Mouse (Mus musculus) limb, embryonic 11.5 days (tissue): ENCODE measurements around the gene Csn2. TPM values are rescaled to one million over a fixed set of nuclear protein-coding genes. Genes with fewer than 3 reads are reported as not detected.

Experiments
- ATAC-seq: fragments of 200-750 bp; cut with Nextera tagmentation; 2 replicates; pipeline ENCODE4 v1.8.0; 2017; ENCODE audit warnings: low read depth; ENCODE audit not compliant: insufficient number of reproducible peaks, low FRiP score, low TSS enrichment
- DNase-seq: peaks from one replicate; pipeline ENCODE4 v3.0.0-alpha.2; 2015; ENCODE audit warnings: low spot score
- H3K27ac ChIP-seq: fragments of 300-500 bp; sonication (generic); replicated peaks from 2 replicates; pipeline ENCODE4 v1.5.1; 2014; ENCODE audit warnings: low read depth, mild to moderate bottlenecking, low read length
- H3K27me3 ChIP-seq: fragments of 300-500 bp; sonication (generic); 2 replicates; pipeline ENCODE4 v1.6.1; 2014; ENCODE audit warnings: mild to moderate bottlenecking, low read length, mixed read lengths; ENCODE audit not compliant: control insufficient read depth, insufficient read depth
- H3K36me3 ChIP-seq: fragments of 300-500 bp; sonication (generic); 2 replicates; pipeline ENCODE4 v1.6.1; 2014; ENCODE audit warnings: mild to moderate bottlenecking, low read length, moderate library complexity, mixed read lengths; ENCODE audit not compliant: control insufficient read depth, insufficient read depth
- H3K4me1 ChIP-seq: fragments of 300-500 bp; sonication (generic); 2 replicates; pipeline ENCODE4 v1.6.1; 2014; ENCODE audit warnings: low read length, mixed read lengths; ENCODE audit not compliant: control insufficient read depth, insufficient read depth
- H3K4me2 ChIP-seq: fragments of 300-500 bp; sonication (generic); 2 replicates; pipeline ENCODE4 v1.6.1; 2014; ENCODE audit warnings: low read depth, mild to moderate bottlenecking, moderate library complexity; ENCODE audit not compliant: severe bottlenecking
- H3K4me3 ChIP-seq: fragments of 300-500 bp; sonication (generic); 2 replicates; pipeline ENCODE4 v1.5.1; 2014; ENCODE audit warnings: low read depth, low read length
- H3K9ac ChIP-seq: fragments of 300-500 bp; sonication (generic); 2 replicates; pipeline ENCODE4 v1.6.1; 2014; ENCODE audit warnings: mild to moderate bottlenecking, low read length
- H3K9me3 ChIP-seq: fragments of 300-500 bp; sonication (generic); 2 replicates; pipeline ENCODE4 v1.6.1; 2016; ENCODE audit warnings: low read length; ENCODE audit not compliant: control insufficient read depth
- WGBS: fragments of 180-500 bp; shearing (Covaris S2); extraction: QIAGEN DNeasy Blood & Tissue Kit; methylation state at CpG from one replicate; pipeline ENCODE4 v1.1.7; 2014; 5-methylcytosine and 5-hydroxymethylcytosine counted together
- polyA plus RNA-seq: library from polyadenylated mRNA; unstranded; fragments of >200 nt; fragmentation: Nextera tagmentation; extraction: Ambion mirVana; gene quantifications from 2 replicates; pipeline ENCODE4 v1.2.1, GENCODE M21; 2014

Gene Csn2
- not detected in 2 replicates for polyA plus RNA-seq

- WGBS, result 81% methylated on average over 3 of the region's 3 CpGs
- Histone ChIP-seq H3K27me3 (no peaks in the 10 kb centered on the region), H3K27ac (no peak within 1 kb of the TSS), H3K4me3 (no peak within 1 kb of the TSS), H3K9ac (no peak within 1 kb of the TSS), H3K4me2 (no peak within 1 kb of the TSS), H3K9me3 (no peaks in the 10 kb centered on the region), H3K4me1 (no peaks in the 10 kb centered on the region), H3K36me3 (no peaks in the 10 kb centered on the region)
- ATAC-seq, result no peak
- DNase-seq, result no peak
Measured at GRCm38 (mm10) chr5:87699530-87699929, at the start of gene Csn2. TSS of gene Csn2 (minus strand) at chr5:87699630.

GRCm38 (mm10) chr5:87734821-87735220, 35.4 kb upstream of the Csn2 start:
- Histone ChIP-seq H3K4me3 (no peak overlapping the region), H3K4me2 (no peak overlapping the region), H3K27ac (no peak overlapping the region), H3K36me3 (no peaks in the 10 kb centered on the region), H3K9ac (no peak overlapping the region), H3K4me1 (no peaks in the 10 kb centered on the region), H3K27me3 (no peaks in the 10 kb centered on the region), H3K9me3 (no peaks in the 10 kb centered on the region)
- no peak for DNase-seq
- no peak for ATAC-seq

GRCm38 (mm10) chr5:87705891-87706290, 6.5 kb upstream of the Csn2 start:
- no peak overlapping the region for H3K4me3 ChIP-seq
- WGBS, result 82% methylated on average over 1 of the region's 1 CpGs
- ATAC-seq, result no peak

DNA sequence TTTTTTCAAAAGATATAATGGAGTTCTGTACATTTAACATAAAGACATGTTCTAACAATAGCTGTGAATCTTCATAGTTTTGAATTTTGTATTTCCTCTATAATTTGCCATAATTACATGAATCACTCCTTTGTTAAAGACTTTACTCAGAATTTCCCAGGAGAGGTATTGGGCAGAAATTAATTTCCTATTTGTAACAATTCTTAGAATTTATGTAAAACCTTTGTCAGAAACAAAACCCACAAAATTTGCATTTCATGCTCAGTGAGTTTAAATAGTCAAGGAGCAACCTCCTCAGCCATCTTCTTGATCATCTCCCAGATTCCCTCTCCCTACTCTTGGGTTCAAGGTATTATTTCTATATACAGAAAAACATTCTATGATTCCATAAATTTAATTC, 33.5 kb downstream of the Csn2 start, which contains the start of gene Csn1s1:
Csn1s1 (plus strand) TSS at position 301 of the 400 bp plus-strand sequence.
- H3K4me3 ChIP-seq, result no peak within 1 kb of the TSS
- no peaks in the 10 kb centered on the region for H3K9me3 ChIP-seq
- H3K4me2 ChIP-seq, result no peak within 1 kb of the TSS
- ATAC-seq (no peak), DNase-seq (no peak)
- H3K27me3 ChIP-seq, result no peaks in the 10 kb centered on the region
- no peaks in the 10 kb centered on the region for H3K4me1 ChIP-seq
- no peak within 1 kb of the TSS for H3K9ac ChIP-seq
- H3K36me3 ChIP-seq, result no peaks in the 10 kb centered on the region
- no peak within 1 kb of the TSS for H3K27ac ChIP-seq

More at GRCm38 (mm10) chr5:87705891-87706290, 6.5 kb upstream of the Csn2 start:
- Histone ChIP-seq H3K36me3 (no peaks in the 10 kb centered on the region), H3K9ac (no peak overlapping the region), H3K4me1 (no peaks in the 10 kb centered on the region), H3K27me3 (no peaks in the 10 kb centered on the region), H3K4me2 (no peak overlapping the region), H3K27ac (no peak overlapping the region), H3K9me3 (no peaks in the 10 kb centered on the region)
- no peak for DNase-seq

DNA sequence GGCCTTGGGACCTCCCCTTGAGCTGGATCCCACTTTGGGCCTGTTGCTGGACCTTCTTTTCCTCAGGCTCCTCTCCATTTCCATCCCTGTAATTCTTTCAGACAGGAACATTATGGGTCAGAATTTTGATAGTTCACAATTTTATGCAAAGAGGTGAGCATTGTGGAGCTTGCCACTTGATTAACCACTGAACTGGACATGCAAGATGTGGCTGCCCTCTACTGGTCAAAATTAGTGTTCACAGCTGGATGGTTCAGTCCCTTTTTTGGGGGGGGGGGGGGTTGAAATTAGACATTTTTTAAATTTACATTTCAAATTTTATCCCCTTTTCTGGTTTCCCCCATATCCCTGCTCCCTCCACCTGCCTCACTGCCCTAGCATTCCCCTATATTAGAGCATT, 56.6 kb downstream of the Csn2 start:
- H3K36me3 ChIP-seq, result no peaks in the 10 kb centered on the region
- H3K9ac ChIP-seq, result no peak overlapping the region
- H3K27me3 ChIP-seq, result no peaks in the 10 kb centered on the region
- H3K4me2 ChIP-seq, result no peak overlapping the region
- ATAC-seq (no peak), DNase-seq (no peak)
- no peaks in the 10 kb centered on the region for H3K9me3 ChIP-seq
- H3K27ac ChIP-seq, result no peak overlapping the region
- no peak overlapping the region for H3K4me3 ChIP-seq
- no peaks in the 10 kb centered on the region for H3K4me1 ChIP-seq

Other genes starting within 250 kb of the Csn2 start
- gene Ugt2a2, start 217.4 kb downstream of the Csn2 start, polyA plus RNA-seq, result not detected in 2 replicates
- gene Gm43638, start 212.8 kb downstream of the Csn2 start, polyA plus RNA-seq, result not detected in 2 replicates
- not detected in 2 replicates for gene Ugt2a1, start 208.8 kb downstream of the Csn2 start, polyA plus RNA-seq
- not detected in 2 replicates for gene Sult1b1, start 161.4 kb downstream of the Csn2 start, polyA plus RNA-seq
- not detected in 2 replicates for gene Sult1d1, start 130.6 kb downstream of the Csn2 start, polyA plus RNA-seq
- not detected in 2 replicates for gene Sult1e1, start 108.0 kb downstream of the Csn2 start, polyA plus RNA-seq
- not detected in 2 replicates for gene Csn1s1, start 33.4 kb downstream of the Csn2 start, polyA plus RNA-seq
- not detected in 2 replicates for gene Csn1s2a, start 74.9 kb upstream of the Csn2 start, polyA plus RNA-seq
- gene Csn1s2b, start 108.5 kb upstream of the Csn2 start, polyA plus RNA-seq, result not detected in 2 replicates
- not detected in 2 replicates for gene Prr27, start 126.1 kb upstream of the Csn2 start, polyA plus RNA-seq
- not detected in 2 replicates for gene Odam, start 185.4 kb upstream of the Csn2 start, polyA plus RNA-seq
- gene Csn3, start 225.9 kb upstream of the Csn2 start, polyA plus RNA-seq, result not detected in 2 replicates